Mouse (Mus musculus) small intestine, adult 2 months (tissue): ENCODE measurements around the gene Rngtt.

Experiments used
- CTCF ChIP-seq: fragments of 200-500 bp; IDR thresholded peaks from 2 replicates; pipeline ENCODE4 v1.5.1; 2012; ENCODE audit warnings: low read depth, mild to moderate bottlenecking, control low read depth, inconsistent platforms, low read length, moderate library complexity, mixed read lengths; ENCODE audit not compliant: insufficient replicate concordance, insufficient read length; ENCODE audit errors: extremely low read depth
- POLR2A ChIP-seq: fragments of 200-500 bp; IDR thresholded peaks from 2 replicates; pipeline ENCODE4 v1.6.1; 2012; ENCODE audit warnings: low read depth, mild to moderate bottlenecking, control low read depth, inconsistent platforms, low read length, moderate library complexity

GRCm38 (mm10) chr4:33498160-33498874 is 188.2 kb downstream of the Rngtt start:
- TF ChIP-seq POLR2A (no peak), CTCF (no peak)
